In genomic region chr5:66810396-66810795, GRCm38 (mm10) we compare ENCODE assay signal across 16 mouse cellular contexts.
DNase-seq lines count a peak whose midpoint lies in the region; ATAC-seq and TF ChIP-seq lines count a peak whose summit lies in the region.
"Had no signal": no experiment of that assay in that cellular context is flagged by ENCODE, and none has a peak within 500 bp of the region (broad histone marks: within the 10 kb centered on the region; RNA-seq: fewer than 3 reads in every experiment).

No protein-coding gene starts in this region.

- peak; percentile 42; the same call in 1 of the 2 replicates for ATAC-seq in forebrain, postnatal 0 days
- no peak for ATAC-seq in forebrain, embryonic 13.5 days
- 0 out of 2 replicates have a peak, but pooled peaks have one; percentile 43 for ATAC-seq in kidney, embryonic 14.5 days (ENCODE audit: low FRiP score, low TSS enrichment)
- ATAC-seq in kidney, embryonic 15.5 days (replicated peaks; ENCODE audit: low FRiP score), result no peak
- peak; percentile 60; the same call in 1 of the 2 replicates for ATAC-seq in neural tube, embryonic 13.5 days (ENCODE audit: low read depth)
- ATAC-seq: intestine, embryonic 16.5 days had no signal

- no peak overlapping the region for H3K4me3 ChIP-seq in forebrain, postnatal 0 days (ENCODE audit: low read depth, low read length)
- no peak overlapping the region for H3K4me3 ChIP-seq in forebrain, embryonic 13.5 days
- no peak overlapping the region for H3K4me3 ChIP-seq in kidney, embryonic 14.5 days (ENCODE audit: low read length)
- no peak overlapping the region for H3K4me3 ChIP-seq in kidney, embryonic 15.5 days (replicated peaks)
- H3K4me3 ChIP-seq in neural tube, embryonic 13.5 days, result no peak overlapping the region
- H3K4me3 ChIP-seq: hindbrain, embryonic 15.5 days; neural tube, embryonic 12.5 days had no signal

- no peaks in the 10 kb centered on the region for H3K36me3 ChIP-seq in forebrain, postnatal 0 days (ENCODE audit: insufficient read depth)
- H3K36me3 ChIP-seq in forebrain, embryonic 13.5 days (ENCODE audit: poor library complexity, severe bottlenecking), result no peaks in the 10 kb centered on the region
- no peaks in the 10 kb centered on the region for H3K36me3 ChIP-seq in kidney, embryonic 14.5 days (ENCODE audit: control insufficient read depth, insufficient read depth, low read length)
- no peaks in the 10 kb centered on the region for H3K36me3 ChIP-seq in kidney, embryonic 15.5 days
- no peaks in the 10 kb centered on the region for H3K36me3 ChIP-seq in neural tube, embryonic 13.5 days
- H3K36me3 ChIP-seq: hindbrain, embryonic 15.5 days; neural tube, embryonic 12.5 days had no signal

- H3K9ac ChIP-seq in forebrain, postnatal 0 days, result no peak overlapping the region
- H3K9ac ChIP-seq in forebrain, embryonic 13.5 days, result no peak overlapping the region
- H3K9ac ChIP-seq in kidney, embryonic 14.5 days (ENCODE audit: low read depth, low read length), result no peak overlapping the region
- H3K9ac ChIP-seq in kidney, embryonic 15.5 days, result no peak overlapping the region
- H3K9ac ChIP-seq in neural tube, embryonic 13.5 days, result no peak overlapping the region
- H3K9ac ChIP-seq: hindbrain, embryonic 15.5 days; neural tube, embryonic 12.5 days had no signal

- peak; percentile 18 for DNase-seq in adrenal gland, adult 2 months
- DNase-seq in adrenal gland, adult (ENCODE audit: inconsistent age in 2 of 2, low spot score in 1 of 2), result no peak
- no peak for DNase-seq in forebrain, postnatal 0 days
- DNase-seq in neural tube, embryonic 10.5 days (ENCODE audit: extremely low spot score, low spot score), result no peak
- DNase-seq: adrenal gland, postnatal 10 days; gastrocnemius, postnatal 14 days; layer of hippocampus, postnatal 36 days; liver; right cerebral cortex, adult 18-20 months had no signal

- H3K27ac ChIP-seq in forebrain, postnatal 0 days (ENCODE audit: low read depth, low read length), result no peak overlapping the region
- H3K27ac ChIP-seq in forebrain, embryonic 13.5 days, result no peak overlapping the region
- no peak overlapping the region for H3K27ac ChIP-seq in kidney, embryonic 14.5 days (ENCODE audit: low read depth, low read length)
- no peak overlapping the region for H3K27ac ChIP-seq in kidney, embryonic 15.5 days
- H3K27ac ChIP-seq in neural tube, embryonic 13.5 days (replicated peaks), result no peak overlapping the region
- H3K27ac ChIP-seq: hindbrain, embryonic 15.5 days; neural tube, embryonic 12.5 days had no signal

- TF ChIP-seq CTCF in forebrain, postnatal 0 days (IDR thresholded peaks at IDR 0.05; ENCODE audit: low read depth), result no peak

- WGBS in forebrain, postnatal 0 days, result 33% methylated on average over 2 of the region's 2 CpGs
- 47% methylated on average over 2 of the region's 2 CpGs for WGBS in forebrain, embryonic 13.5 days
- 63% methylated on average over 2 of the region's 2 CpGs for WGBS in kidney, embryonic 14.5 days
- 61% methylated on average over 2 of the region's 2 CpGs for WGBS in kidney, embryonic 15.5 days
- WGBS in neural tube, embryonic 13.5 days, result 47% methylated on average over 2 of the region's 2 CpGs

- no peak overlapping the region for H3K4me2 ChIP-seq in forebrain, postnatal 0 days (ENCODE audit: low read depth)
- H3K4me2 ChIP-seq in forebrain, embryonic 13.5 days, result no peak overlapping the region
- H3K4me2 ChIP-seq in kidney, embryonic 14.5 days (replicated peaks; ENCODE audit: low read depth, low read length), result no peak overlapping the region
- H3K4me2 ChIP-seq in kidney, embryonic 15.5 days, result no peak overlapping the region
- no peak overlapping the region for H3K4me2 ChIP-seq in neural tube, embryonic 13.5 days
- H3K4me2 ChIP-seq: hindbrain, embryonic 15.5 days; neural tube, embryonic 12.5 days had no signal

- H3K4me1 ChIP-seq in forebrain, postnatal 0 days (ENCODE audit: insufficient read depth), result peaks cover 3% of the 10 kb centered on the region
- H3K4me1 ChIP-seq in forebrain, embryonic 13.5 days, result peaks cover 33% of the 10 kb centered on the region
- no peaks in the 10 kb centered on the region for H3K4me1 ChIP-seq in kidney, embryonic 14.5 days (ENCODE audit: control insufficient read depth, insufficient read depth, low read length)
- no peaks in the 10 kb centered on the region for H3K4me1 ChIP-seq in kidney, embryonic 15.5 days
- peaks cover 19% of the 10 kb centered on the region for H3K4me1 ChIP-seq in neural tube, embryonic 13.5 days (replicated peaks)

- no peaks in the 10 kb centered on the region for H3K27me3 ChIP-seq in forebrain, postnatal 0 days (ENCODE audit: insufficient read depth, low read length)
- no peaks in the 10 kb centered on the region for H3K27me3 ChIP-seq in forebrain, embryonic 13.5 days
- no peaks in the 10 kb centered on the region for H3K27me3 ChIP-seq in kidney, embryonic 14.5 days (ENCODE audit: control insufficient read depth, insufficient read depth, low read length)
- no peaks in the 10 kb centered on the region for H3K27me3 ChIP-seq in kidney, embryonic 15.5 days
- no peaks in the 10 kb centered on the region for H3K27me3 ChIP-seq in neural tube, embryonic 13.5 days
- H3K27me3 ChIP-seq: hindbrain, embryonic 15.5 days; neural tube, embryonic 12.5 days had no signal

- no peaks in the 10 kb centered on the region for H3K9me3 ChIP-seq in forebrain, postnatal 0 days (ENCODE audit: low read length)
- H3K9me3 ChIP-seq in forebrain, embryonic 13.5 days (replicated peaks), result no peaks in the 10 kb centered on the region
- no peaks in the 10 kb centered on the region for H3K9me3 ChIP-seq in kidney, embryonic 14.5 days (ENCODE audit: control insufficient read depth, low read length)
- H3K9me3 ChIP-seq in kidney, embryonic 15.5 days (replicated peaks), result 0 out of 2 replicates have a peak, but pooled peaks cover 3% of the 10 kb centered on the region
- no peaks in the 10 kb centered on the region for H3K9me3 ChIP-seq in neural tube, embryonic 13.5 days
- H3K9me3 ChIP-seq: hindbrain, embryonic 15.5 days; neural tube, embryonic 12.5 days had no signal

Comparison
In these comparisons a context has a peak if more than half of its experiments do, and no peak if none do; other contexts are left out.
1. ATAC-seq: peak in forebrain, postnatal 0 days (single experiment), kidney, embryonic 14.5 days (single experiment) and neural tube, embryonic 13.5 days (single experiment); none in forebrain, embryonic 13.5 days (single experiment) and kidney, embryonic 15.5 days (single experiment).